Mouse (Mus musculus): ENCODE results near the gene Ccdc92b.

GRCm38 (mm10) chr11:74589401-74590238 lies 29.8 kb upstream of the Ccdc92b start:
- no peak for TF ChIP-seq E2F4 (IDR thresholded peaks at IDR 0.05; ENCODE audit: insufficient replicate concordance, low read depth, low read length)
- TF ChIP-seq CTCF (conservative IDR thresholded peaks at IDR 0.05 in 1 of 2, IDR thresholded peaks at IDR 0.05 in 1 of 2; ENCODE audit: low read depth in 2 of 2, low read length in 2 of 2), result no peak
- no peak for TF ChIP-seq EP300 (IDR thresholded peaks at IDR 0.05; ENCODE audit: low read length)
- no peak for TF ChIP-seq MAX (IDR thresholded peaks at IDR 0.05; ENCODE audit: low read length)
- TF ChIP-seq TCF12 (IDR thresholded peaks at IDR 0.05; ENCODE audit: low read depth, low read length), result no peak
- TF ChIP-seq CHD1 (IDR thresholded peaks at IDR 0.05; ENCODE audit: low read depth, low read length), result no peak
- TF ChIP-seq GABPA (IDR thresholded peaks at IDR 0.05; ENCODE audit: insufficient replicate concordance, low read depth, low read length), result no peak
- TF ChIP-seq USF2 (conservative IDR thresholded peaks at IDR 0.05; ENCODE audit: low read depth, low read length), result no peak
- no peak for TF ChIP-seq CHD2 (IDR thresholded peaks at IDR 0.05; ENCODE audit: low read length)
- no peak for TF ChIP-seq POLR2A (IDR thresholded peaks at IDR 0.05; ENCODE audit: low read depth, low read length)
- no peak for TF ChIP-seq KAT2A (IDR thresholded peaks at IDR 0.05; ENCODE audit: insufficient replicate concordance, low read length)
- TF ChIP-seq BHLHE40 (IDR thresholded peaks at IDR 0.05; ENCODE audit: low read depth, low read length), result no peak
- TF ChIP-seq USF1 (IDR thresholded peaks at IDR 0.05; ENCODE audit: low read depth, low read length), result no peak

All from CH12.LX (cell line).